Mouse (Mus musculus) liver, adult 2 months (tissue): Measurements from ENCODE around the gene Tbl3.

Experiments
- CTCF ChIP-seq: fragments of 200-500 bp; IDR thresholded peaks from 2 replicates; pipeline ENCODE4 v1.5.1; 2011; ENCODE audit warnings: low read depth, low read length, control low read depth
- POLR2A ChIP-seq: fragments of 200-500 bp; IDR thresholded peaks from 2 replicates; pipeline ENCODE4 v1.6.1; 2011; ENCODE audit warnings: low read length, control low read depth; ENCODE audit not compliant: insufficient read depth; ENCODE audit errors: extremely low read depth

DNA sequence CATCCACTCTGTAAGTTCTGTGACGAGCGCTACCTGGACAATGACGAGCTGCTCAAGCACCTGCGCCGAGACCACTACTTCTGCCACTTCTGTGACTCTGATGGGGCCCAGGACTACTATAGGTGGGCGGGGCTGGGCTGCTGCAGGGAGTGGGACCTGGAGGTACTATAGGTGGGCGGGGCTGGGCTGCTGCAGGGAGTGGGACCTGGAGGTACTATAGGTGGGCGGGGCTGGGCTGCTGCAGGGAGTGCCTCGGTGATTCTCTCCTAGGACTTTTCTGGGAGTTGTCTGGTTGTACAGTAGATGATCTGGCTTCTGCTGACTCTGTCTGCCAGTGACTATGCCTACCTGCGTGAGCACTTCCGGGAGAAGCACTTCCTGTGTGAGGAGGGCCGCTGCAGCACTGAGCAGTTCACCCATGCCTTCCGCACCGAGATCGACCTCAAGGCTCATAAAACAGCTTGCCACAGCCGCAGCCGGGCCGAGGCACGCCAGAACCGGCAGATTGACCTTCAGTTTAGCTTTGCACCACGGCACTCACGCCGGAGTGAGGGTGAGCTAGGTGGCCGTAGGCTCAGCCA, 29.9 kb downstream of the Tbl3 start:
- no peak for TF ChIP-seq POLR2A
- no peak for TF ChIP-seq CTCF
